Mouse (Mus musculus): Measurements from ENCODE around the gene Cx3cl1. TPM values are rescaled to one million over a fixed set of nuclear protein-coding genes. Genes with fewer than 3 reads are reported as not detected.

Cx3cl1 gene
- total RNA-seq, 2 experiments from 2014 or later = 622 to 723 TPM

- intact Hi-C loops (cut with DNase I) = no loop called here
- DNase-seq (ENCODE audit: low spot score in 2 of 2) = no peak
Observed at GRCm38 (mm10) chr8:94794368-94794767, 22.6 kb downstream of the Cx3cl1 start.

DNA sequence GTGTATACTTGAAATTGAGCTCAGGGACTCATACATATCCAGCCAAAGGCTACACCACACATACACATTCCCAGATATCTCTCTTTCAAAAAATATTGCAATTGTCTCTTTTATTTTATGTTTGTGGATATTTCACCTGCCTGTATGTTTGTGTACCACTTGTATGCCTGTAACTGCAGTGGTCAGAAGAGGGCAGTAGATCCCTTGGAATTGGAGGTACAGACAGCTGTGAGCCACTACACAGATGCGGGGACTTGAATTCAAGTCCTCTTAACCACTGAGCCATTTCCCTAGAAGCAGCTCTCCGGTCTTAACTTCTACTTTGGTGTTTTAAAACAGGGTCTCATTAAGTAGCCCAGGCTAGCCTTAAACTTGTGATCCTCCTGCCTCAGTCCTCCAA, 23.0 kb downstream of the Cx3cl1 start:
- DNase-seq (ENCODE audit: low spot score in 2 of 2) = no peak
- intact Hi-C loops (cut with DNase I) = no loop called here

- DNase-seq (ENCODE audit: low spot score in 2 of 2) = peak; percentile 67 to 74
- intact Hi-C loops (cut with DNase I) = no loop called here
Observed at GRCm38 (mm10) chr8:94800278-94800968, 28.6 kb downstream of the Cx3cl1 start.

- intact Hi-C loops (cut with DNase I) = no loop called here
- DNase-seq (ENCODE audit: low spot score in 2 of 2) = peak; percentile 75 to 83
Observed at GRCm38 (mm10) chr8:94801293-94802095, 29.7 kb downstream of the Cx3cl1 start.

GRCm38 (mm10) chr8:94802375-94802774, 30.6 kb downstream of the Cx3cl1 start:
- intact Hi-C loops (cut with DNase I) = no loop called here
- no peak for DNase-seq (ENCODE audit: low spot score in 2 of 2)

DNA sequence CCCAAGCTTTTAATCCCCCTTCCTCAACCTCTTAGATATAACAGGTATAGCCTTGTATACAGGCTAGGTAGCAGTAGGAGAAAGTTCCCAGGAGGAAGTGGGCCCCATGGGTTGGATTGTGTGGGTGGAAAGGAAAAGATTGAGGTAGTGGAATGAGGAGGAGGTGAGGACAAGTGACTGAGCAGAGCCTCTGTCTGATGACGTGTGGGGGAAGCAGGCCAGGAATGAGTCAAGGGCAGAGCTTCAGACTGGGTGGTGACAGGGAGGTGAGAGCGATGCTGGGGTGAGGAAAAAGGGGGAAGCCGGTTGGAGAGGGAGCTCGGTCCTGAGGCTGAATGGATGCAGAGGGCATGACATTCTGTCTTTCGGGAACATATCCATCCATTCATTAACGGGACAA, 31.7 kb downstream of the Cx3cl1 start:
- intact Hi-C loops (cut with DNase I) = no loop called here
- DNase-seq (ENCODE audit: low spot score in 2 of 2) = no peak

DNA sequence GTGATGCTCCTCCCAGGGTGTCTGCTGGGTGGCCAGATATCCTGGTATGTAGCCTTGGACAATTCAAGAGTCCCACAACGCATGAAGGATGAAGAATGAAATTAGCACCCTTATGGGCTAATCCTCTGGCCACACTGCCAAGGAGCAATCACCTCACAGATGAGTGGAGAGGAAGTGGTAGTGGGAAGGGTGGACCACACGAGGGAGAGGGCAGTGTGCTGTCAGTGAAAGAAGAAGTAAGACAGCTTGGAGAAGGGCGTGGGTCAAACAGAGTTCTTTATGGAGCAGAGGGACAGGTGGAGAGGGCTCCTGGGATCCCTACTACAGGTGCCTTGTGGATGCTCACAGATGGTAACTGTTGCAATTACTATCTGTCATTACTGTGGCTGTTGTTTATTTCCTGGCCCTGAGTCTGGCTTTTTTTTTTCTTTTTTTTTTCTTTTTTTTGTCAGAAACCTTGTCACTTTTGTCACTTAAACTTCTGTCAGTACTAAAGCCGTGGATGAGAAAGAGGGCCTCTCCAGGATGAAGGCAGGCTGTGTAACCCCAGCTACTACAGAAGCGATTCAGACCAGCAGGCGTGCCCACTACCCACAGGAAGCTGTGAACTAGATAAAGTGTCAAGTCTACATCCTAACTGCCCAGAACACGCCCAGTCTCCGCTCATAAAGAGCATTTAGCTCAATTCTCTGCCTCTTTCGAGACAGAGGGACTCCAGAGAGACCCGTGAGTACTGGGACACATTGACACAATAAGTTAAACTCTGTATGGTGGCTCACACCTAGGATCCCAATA, 32.9 kb downstream of the Cx3cl1 start:
- DNase-seq (ENCODE audit: low spot score in 2 of 2) = no peak
- intact Hi-C loops (cut with DNase I) = no loop called here

DNA sequence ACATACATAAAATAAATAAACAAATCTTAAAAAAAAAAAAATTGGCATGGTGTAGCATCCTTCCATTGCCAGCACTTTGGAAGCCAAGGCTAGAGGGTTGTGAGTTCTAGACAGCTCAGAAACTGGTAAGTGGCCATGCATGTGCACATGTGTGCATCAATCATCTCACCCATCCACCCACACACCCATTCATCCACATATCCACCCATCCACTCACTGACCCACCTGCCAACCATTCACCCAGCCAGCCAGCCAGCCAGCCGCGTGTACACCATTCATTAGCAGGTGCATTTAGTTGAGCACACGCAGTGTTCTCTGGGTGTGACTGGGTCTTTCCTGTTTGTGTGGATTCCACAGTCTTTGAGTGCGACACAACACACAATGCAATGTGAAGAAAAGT, 34.0 kb downstream of the Cx3cl1 start:
- intact Hi-C loops (cut with DNase I) = no loop called here
- no peak for DNase-seq (ENCODE audit: low spot score in 2 of 2)

- intact Hi-C loops (cut with DNase I) = no loop called here
- no peak for DNase-seq (ENCODE audit: low spot score in 2 of 2)
Observed at GRCm38 (mm10) chr8:94807506-94807905, 35.7 kb downstream of the Cx3cl1 start.

DNA sequence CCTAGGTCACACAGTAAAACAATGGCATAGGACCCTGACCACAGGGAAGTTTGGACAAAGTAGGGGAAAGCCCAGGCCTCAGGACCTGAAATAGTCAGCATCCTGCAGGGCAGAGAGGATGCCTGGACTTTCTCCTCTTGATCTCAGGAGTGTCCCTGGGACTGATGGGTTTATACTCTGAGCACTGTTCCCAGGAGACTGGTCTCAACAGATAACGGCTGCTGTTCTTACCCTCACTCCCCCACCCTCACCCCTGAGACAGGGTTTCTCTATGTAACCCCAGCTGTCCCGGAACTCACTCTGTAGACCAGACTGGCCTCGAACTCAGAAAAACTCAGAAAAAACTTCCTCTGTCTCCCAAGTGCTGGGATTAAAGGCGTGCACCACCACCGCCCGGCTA, 36.6 kb downstream of the Cx3cl1 start:
- intact Hi-C loops (cut with DNase I) = no loop called here
- DNase-seq (ENCODE audit: low spot score in 2 of 2) = no peak

DNA sequence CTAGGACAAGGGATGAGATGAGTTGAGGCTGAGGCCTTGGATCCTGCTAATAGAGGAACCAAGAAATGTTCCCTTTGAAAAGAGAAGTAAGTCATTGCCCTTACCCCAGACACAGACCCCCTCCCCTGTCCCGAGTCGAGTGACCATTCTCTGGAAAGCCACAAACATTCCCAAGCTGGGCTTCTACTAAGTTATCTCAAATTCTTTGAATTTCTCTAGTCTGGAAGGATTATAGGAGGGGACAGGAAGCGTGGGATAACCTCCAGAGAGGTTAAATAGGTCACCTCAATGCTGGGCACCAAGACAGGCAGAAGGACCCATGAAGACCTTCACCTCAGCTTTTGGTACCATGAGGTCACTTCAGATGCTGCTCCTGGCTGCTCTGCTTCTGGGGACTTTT, 38.3 kb downstream of the Cx3cl1 start, which contains the start of gene Ccl17:
TSS of gene Ccl17 (plus strand) at position 301 of the 400 bp plus-strand sequence.
- DNase-seq (ENCODE audit: low spot score in 2 of 2) = no peak
- intact Hi-C loops (cut with DNase I) = loop anchor here (5.0 to 10.0 kb wide), 2 partner anchors 38 to 205 kb away; partner anchors contain the start of genes Cx3cl1, Fam192a and Rspry1

GRCm38 (mm10) chr8:94810855-94811254, 39.0 kb downstream of the Cx3cl1 start:
- DNase-seq (ENCODE audit: low spot score in 2 of 2) = no peak
- intact Hi-C loops (cut with DNase I) = loop anchor here (5.0 to 10.0 kb wide), 2 partner anchors 39 to 206 kb away; partner anchors contain the start of genes Cx3cl1, Fam192a and Rspry1

- intact Hi-C loops (cut with DNase I) = loop anchor here (1.0 to 10.0 kb wide), 3 partner anchors 39 to 207 kb away; partner anchors contain the start of genes Cx3cl1, Fam192a and Rspry1
- no peak for DNase-seq (ENCODE audit: low spot score in 2 of 2)
Observed at GRCm38 (mm10) chr8:94811654-94812053, 39.8 kb downstream of the Cx3cl1 start.

DNA sequence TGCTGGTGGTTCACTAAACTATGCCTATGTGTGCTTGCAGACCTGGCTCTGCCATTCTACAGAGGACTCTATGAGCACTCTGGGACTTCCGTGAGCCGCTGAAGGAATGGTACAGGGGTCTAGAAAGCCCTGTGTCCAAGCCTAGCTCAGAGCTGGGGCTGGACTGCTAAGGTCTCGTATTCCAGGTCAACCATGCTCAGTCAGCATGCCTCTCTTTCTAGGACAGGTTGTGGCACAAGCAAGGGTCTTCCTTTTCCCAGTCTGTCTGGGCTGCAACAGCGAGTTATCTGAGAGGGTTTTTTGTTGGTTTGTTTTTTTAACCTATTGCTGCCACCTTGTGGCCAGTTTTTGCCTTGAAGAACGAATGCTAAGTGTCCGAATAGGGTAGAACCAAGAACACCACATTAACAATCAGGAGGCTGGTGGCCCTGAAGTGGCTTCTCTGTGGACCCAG, 40.9 kb downstream of the Cx3cl1 start:
- peak; percentile 84 to 90 for DNase-seq (ENCODE audit: low spot score in 2 of 2)
- intact Hi-C loops (cut with DNase I) = loop anchor here (1.0 to 10.0 kb wide), 3 partner anchors 40 to 208 kb away; partner anchors contain the start of genes Cx3cl1, Fam192a and Rspry1

DNA sequence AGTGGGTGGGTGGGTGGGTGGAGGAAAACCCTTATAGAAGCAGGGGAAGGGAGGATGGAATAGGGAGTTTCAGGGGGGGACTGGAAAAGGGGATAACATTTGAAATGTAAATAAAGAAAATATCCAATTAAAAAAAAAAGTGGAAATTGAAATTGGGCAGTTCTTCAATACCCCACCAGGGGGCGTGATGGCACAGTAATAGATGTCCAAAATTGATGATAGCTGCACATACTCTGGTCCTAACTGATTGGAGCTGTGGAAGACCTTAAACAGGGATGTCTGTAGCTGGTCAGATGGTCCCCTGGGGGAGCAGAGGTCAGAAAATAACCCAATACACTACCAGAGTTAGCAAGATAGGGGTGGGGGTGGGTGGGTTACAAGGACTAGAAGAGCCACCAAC, 42.7 kb downstream of the Cx3cl1 start:
- intact Hi-C loops (cut with DNase I) = loop anchor here (5.0 to 10.0 kb wide), 2 partner anchors 42 to 210 kb away; partner anchors contain the start of genes Cx3cl1, Fam192a and Rspry1
- DNase-seq (ENCODE audit: low spot score in 2 of 2) = no peak

- intact Hi-C loops (cut with DNase I) = loop anchor here (1.0 to 10.0 kb wide), 2 partner anchors 114 to 213 kb away; partner anchors contain the start of genes Fam192a and Rspry1
- no peak for DNase-seq (ENCODE audit: low spot score in 2 of 2)
Observed at GRCm38 (mm10) chr8:94817933-94818332, 46.1 kb downstream of the Cx3cl1 start.

- intact Hi-C loops (cut with DNase I) = loop anchor here (10.0 kb wide), 1 partner anchor 215 kb away; the partner anchor contains the start of genes Fam192a and Rspry1
- no peak for DNase-seq (ENCODE audit: low spot score in 2 of 2)
Observed at GRCm38 (mm10) chr8:94819671-94820179, 47.9 kb downstream of the Cx3cl1 start.

DNA sequence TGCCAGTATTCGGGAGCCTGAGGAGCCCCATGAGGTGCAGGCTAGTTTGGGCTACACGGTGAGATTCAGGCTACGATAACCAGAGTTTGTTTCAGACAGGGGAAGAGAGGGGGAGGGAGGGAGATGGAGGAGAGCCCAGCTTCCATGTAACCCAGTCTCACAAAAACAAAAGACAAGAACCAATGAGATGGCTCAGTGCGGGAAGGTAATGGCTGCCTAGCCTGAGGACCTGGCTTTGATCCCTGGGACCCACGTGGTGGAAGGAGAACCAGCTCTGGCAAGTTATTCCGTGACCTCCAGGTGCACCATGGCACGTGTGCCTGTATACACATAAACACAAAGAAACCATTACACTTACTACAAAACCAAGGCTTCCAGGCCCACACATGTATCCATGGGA, 48.7 kb downstream of the Cx3cl1 start:
- intact Hi-C loops (cut with DNase I) = no loop called here
- no peak for DNase-seq (ENCODE audit: low spot score in 2 of 2)

- DNase-seq (ENCODE audit: low spot score in 2 of 2) = no peak
- intact Hi-C loops (cut with DNase I) = no loop called here
Observed at GRCm38 (mm10) chr8:94821381-94821780, 49.6 kb downstream of the Cx3cl1 start.

Data from left cerebral cortex, postnatal 36 days (tissue).